Mouse (Mus musculus) common myeloid progenitor, adult 5-6 weeks (primary cell): Measurements from ENCODE around the gene Cgas. TPM values are rescaled to one million over a fixed set of nuclear protein-coding genes. Genes with fewer than 3 reads are reported as not detected.
A peak's percentile ranks its signal among the peaks of the same experiment; 100 is the strongest.
"Not testable (repeated sequence)": the region's sequence is repeated elsewhere in the genome, so short reads cannot be mapped to it uniquely, and the experiment has no call there.

Source experiments
- ATAC-seq: replicated peaks from 2 replicates; pipeline ENCODE4 v1.8.0; 2016; ENCODE audit warnings: low read depth, mild to moderate bottlenecking, moderate TSS enrichment, inconsistent platforms; ENCODE audit not compliant: poor library complexity, severe bottlenecking
- total RNA-seq: library from RNA; stranded (forward); fragments of 200-1000, 187-1606 nt; gene quantifications from 2 replicates; pipeline ENCODE4 v1.2.3, GENCODE M21; 2017

The Cgas gene
- total RNA-seq: 19.8 and 22.1 TPM in 2 replicates

DNA sequence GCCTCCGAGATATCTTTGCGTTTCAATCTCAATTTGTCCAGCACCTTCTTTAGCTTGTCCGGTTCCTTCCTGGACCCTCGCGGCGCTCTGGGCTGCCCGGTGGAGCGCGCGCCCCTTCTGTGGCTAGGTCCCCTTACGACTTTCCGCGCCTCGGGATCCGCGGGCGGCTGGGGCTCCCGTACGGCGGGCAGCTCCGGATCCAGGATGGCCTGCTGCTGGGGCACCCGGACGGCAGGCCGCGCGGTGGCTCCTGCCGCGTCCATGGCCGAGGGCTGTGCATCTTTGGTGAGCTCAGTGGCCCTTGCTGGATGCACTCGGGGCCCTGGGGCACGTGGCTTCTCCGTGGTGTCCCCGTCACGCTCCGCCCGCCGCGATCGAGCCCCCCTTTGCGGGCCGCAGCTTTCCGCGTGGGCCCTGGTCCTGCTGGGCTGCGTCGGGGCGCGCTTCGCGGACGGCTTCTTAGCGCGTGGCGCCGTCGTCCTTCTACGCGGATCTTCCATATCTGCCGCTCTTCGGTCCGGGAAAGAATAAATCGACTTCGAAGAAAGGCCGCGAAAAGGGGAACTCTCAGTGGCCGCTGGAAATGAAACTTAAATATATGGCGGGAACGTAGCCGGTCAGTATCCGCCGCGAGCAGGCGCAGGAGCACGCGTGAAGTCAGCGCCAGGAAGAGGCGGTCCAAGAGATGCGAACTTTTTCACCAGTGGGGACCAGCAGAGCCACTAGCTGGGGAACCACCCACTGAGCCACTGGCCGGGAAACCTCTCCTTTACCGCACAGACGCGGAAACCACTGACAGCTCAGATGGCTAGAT lies at the start of gene Cgas:
Gene Cgas, minus strand, starts transcription at position 659 of the 814 bp plus-strand sequence.
- peak; percentile 83 for ATAC-seq

DNA sequence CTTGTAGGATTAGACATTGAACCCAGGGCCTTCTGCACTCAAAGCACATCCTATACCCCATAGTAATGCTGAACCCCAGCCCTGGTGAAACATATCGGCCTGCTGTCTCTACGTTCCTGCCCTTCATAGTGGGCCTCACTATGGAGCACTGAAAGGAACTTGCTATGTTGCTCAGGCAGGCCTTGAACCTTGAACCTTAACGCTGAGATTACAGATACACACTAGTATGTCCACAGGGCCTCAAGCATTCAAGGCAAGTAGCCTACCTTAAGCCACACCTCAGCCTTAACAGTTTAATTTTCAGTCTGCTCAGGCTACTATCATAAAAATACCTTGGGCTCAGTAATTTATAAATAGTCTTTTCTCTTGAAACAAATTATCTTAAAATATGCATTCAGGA lies 49.2 kb upstream of the Cgas start:
- no peak for ATAC-seq

DNA sequence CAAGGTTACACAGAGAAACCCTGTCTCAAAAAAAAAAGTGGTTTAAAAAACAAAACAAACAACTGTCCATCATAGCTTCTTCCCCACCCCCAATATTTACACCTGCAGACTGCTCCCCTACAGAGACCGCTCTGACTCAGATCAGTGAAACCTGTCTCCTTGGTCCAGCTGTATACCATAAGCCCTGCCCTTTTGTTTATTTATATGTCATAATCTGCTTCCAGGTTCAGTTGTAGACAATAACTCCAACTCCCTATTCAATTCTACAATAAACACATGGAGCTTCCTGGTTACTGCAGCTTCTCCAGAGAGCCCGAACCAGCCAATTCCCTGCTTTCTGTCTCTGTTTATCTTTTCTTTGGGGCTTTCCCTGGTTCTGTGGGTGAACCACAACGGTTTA lies 48.1 kb upstream of the Cgas start:
- ATAC-seq: no peak

DNA sequence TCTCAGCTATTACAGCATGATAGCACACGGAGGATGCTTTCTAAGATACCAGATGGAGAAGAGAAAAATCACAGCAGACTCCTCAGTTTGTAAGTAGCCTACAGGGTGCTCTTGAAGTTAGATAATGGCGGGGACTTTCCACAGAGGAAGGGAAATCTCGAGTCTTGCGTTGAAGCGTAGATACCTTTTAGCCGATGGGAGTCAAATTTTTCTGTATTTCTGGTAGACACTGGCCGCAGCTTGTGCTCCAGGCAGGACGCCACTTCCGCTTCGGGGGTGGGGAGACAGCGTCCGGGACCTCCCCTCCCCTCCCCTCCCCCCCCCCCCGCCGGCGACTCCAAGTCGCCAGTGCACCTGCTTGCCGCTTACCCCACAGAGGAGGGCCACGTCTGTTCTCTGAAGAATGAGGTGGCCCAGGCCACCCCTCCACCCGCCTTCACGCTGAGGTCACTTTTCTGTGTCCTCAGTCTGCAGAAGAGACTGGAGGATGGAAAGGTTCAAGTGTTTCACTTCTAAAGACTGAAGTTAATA lies 45.9 kb upstream of the Cgas start, which contains the start of gene Eef1a1:
Gene Eef1a1, minus strand, starts transcription at position 262 of the 531 bp plus-strand sequence.
- peak; percentile 76 for ATAC-seq

DNA sequence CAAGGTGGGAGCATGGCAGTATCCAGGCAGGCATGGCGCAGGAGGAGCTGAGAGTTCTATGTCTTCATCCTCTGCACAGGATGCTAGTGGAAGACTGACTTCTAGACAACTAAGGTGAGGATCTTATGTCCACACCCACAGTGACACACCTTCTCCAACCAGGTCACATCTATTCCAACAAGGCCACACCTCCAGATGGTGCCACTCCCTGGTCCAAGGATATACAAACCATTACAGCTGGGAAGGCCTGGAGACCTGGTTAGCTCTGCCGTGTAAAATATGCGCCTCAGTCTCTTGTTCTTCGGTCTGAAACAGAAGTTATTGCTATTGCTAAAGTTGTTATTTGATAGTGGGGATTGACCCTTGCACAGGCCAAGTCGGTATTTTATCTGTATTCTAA lies 45.0 kb upstream of the Cgas start:
- ATAC-seq: not testable (repeated sequence)

DNA sequence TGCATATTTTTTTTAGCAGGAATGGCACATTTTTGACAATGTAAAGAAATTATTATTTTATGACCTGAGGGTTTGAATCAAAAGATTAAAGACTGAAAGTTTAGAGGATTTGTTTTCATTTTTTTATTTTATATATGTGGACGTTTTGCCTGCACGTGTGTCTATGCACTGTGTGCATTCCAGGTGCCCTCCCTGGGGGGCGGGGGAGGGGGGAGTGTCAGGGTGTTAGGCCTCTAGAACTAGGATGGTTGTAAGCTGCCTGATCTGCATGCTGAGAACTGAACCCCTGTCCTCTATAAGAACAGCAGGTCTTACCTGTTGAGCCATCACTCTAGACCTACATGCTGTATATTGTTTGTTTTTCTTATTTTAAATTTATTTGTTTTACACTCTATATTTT lies 41.6 kb upstream of the Cgas start:
- ATAC-seq: no peak

DNA sequence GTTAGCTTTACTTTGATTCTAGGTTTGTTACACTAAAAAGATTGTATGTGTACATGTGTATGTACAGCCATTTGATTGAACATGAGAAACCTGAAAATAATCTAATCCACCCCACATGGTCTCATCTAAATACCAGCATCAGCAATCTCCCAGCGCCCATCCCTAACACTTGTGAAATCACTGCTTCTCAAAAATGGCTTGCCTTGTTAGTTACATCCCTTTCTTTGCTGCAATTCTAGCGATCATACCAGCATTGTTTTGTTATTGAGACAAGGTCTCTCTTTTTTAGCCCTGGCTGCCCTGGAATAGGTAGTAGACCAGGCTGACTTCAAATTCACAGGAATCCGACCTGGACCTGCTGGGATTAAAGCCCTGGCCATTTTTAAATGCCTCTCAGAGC lies 39.3 kb upstream of the Cgas start:
- no peak for ATAC-seq

DNA sequence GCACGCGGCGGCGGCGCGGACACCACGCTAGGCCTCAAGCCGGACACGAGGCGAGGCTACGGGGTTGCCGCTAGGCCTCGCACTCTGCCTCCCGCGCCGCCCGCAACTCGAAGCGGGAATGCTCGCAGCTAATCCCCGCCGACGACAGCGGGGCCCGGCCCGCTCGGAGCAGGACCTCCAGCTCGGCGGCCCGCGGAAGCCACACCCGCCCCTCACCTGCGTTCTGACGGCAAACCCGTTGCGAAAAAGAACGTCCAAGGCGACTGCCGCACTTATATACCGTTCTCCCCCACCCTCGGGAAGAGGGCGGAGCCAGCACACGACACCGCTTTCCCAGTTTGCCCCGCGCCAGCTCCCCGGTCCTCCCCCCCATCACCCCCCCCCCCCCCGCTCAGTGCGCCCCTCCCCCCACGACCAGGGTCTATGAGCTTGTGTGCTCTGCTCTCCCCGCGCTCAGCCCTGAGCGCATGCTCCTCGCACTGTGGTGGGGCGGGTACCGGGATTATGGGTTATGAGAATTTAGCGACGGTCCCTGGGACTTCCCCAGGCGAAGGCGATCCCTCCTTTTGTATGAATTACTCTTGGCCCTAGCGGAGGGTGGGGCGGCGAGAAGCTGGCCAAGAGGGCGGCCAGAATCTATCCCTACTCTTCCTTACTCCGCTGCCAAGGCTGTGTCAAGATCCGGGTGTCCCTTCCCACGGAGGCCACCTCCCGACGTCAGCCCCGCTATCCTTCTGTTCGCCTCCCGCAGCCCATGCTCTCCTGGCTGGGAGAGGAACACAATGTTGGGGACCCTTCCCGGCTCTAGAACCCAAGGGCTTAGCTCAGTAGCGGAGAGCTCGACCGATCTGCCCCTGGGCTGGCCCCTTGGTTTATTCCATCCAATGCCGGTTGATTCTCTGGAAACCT lies 38.6 kb upstream of the Cgas start:
- ATAC-seq: peak; percentile 77

DNA sequence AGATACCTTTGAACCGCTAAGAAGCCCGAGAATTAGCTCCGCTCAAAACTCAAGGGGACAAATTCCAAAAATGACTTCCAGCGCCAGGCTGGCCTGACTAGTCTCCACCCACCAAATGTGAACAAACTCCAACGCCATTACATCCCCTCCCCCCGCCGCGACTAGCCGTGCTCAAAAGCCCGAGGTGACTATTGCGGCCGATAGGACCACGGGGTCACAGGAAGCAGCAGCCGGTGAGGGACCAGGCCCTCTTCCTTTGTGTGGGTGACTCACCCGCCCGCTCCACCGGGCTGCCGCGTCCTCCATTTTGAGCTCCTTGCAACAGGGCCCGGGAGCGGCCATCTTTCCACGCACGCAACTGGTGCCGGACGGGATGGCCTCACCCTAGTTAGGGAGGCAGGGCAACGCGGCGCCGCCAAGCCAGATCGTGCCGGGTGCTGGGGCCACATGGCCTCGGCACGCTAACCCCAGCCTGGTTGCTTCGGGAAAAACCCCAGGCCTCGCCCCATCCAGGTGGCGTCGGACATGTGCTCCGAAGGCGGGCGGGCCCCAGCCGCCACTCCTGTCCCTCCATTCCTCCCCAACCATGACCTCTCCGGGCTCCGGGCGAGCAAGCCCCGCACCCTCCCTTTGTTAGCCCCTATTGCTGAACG lies 37.8 kb upstream of the Cgas start:
- ATAC-seq: peak; percentile 23

DNA sequence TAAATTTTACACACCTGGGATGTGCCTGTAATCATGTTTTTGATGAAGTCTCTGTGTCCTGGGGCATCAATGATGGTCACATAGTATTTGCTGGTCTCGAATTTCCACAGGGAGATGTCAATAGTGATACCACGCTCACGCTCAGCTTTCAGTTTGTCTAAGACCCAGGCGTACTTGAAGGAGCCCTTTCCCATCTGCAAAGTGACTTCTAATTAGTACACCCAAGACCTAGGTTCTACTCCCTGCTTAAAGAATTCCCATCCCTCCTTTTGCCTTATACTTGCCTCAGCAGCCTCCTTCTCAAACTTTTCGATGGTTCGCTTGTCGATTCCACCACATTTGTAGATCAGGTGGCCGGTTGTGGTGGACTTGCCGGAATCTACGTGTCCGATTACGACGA lies 37.2 kb upstream of the Cgas start:
- not testable (repeated sequence) for ATAC-seq

DNA sequence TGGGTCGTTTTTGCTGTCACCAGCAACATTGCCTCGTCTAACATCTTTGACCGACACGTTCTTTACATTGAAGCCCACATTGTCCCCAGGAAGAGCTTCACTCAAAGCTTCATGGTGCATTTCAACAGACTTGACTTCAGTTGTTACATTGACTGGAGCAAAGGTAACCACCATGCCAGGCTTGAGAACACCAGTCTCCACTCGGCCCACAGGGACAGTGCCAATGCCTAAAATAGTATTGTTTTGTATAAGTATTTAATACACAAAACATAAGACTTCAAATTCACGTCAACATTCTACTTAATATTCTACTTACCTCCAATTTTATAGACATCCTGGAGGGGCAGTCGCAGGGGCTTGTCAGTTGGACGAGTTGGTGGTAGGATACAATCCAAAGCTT lies 36.3 kb upstream of the Cgas start:
- ATAC-seq: not testable (repeated sequence)

DNA sequence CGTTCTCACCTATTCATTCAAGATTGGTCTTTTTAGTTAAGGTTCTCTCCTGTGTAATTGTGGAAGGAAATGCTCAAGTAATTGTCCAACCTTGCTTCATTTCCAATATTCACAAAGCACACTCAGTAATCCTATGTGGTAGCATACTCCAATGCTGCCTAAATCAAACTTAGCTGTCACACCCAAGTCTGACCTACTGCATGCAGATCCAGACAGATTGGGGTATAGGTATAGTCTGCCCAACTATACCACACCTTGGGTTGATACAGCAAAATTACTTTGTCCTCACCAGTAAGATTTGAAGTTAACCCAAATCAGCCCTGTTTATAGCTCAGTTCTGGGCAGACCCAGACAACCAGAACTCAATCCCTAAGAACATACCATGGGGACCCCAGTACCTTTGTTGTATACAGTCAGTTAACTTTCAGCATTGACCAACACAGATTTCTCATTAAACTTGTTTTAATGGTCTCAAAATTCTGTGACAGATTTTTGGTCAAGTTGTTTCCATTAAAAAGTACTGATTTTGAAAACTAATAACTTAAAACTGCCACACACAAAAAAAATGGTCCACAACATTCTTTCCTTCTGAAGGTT lies 35.1 kb upstream of the Cgas start:
- not testable (repeated sequence) for ATAC-seq

DNA sequence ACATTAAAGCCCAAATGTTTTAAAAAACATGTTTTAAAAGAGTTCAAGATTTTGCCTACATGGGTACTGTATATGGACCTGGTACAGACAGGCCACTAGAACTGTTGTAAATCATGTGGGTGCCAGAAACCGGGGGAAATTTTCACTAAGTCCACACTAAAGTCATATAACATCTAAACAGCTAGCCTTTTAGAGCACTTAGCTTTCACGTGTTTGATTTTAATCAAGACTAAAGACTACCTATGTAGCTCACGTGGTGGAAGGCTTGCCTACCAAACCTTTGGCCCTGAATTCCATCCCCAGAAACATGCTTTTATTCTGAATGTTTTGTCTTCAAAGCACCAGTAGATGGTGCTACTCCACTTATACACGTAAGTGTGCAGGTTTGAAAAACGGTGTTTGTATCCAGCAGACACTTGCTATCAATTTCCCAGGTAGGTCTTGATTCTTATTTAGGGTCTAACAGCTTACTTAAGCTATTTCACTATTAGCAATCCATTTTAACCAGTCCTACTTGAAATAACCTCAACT lies 34.0 kb upstream of the Cgas start:
- ATAC-seq: no peak

DNA sequence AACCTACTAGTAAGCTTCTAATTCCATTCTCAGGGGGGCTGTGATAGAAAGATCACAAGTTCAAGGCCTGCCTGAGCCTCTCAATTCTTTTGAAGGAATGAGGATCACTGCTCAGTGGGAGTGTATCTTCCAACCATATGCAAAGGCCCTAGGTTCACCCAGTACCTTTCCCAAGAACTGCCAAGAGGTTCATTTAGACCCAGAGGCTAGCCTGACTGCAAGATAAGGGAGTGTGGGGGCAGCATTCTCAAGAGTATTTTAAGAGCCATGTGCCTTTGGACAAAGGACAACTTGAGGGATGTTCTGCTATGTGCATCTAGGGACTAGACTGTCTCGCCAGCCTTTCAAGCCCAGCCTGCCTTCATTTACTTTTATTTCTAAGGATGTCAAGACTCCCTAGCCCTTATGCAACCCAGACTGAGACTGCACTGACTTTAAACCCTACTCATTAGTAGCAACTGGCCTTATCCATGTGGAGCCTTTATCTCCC lies 33.5 kb upstream of the Cgas start:
- ATAC-seq: 0 out of 2 replicates have a peak, but pooled peaks have one; percentile 0

DNA sequence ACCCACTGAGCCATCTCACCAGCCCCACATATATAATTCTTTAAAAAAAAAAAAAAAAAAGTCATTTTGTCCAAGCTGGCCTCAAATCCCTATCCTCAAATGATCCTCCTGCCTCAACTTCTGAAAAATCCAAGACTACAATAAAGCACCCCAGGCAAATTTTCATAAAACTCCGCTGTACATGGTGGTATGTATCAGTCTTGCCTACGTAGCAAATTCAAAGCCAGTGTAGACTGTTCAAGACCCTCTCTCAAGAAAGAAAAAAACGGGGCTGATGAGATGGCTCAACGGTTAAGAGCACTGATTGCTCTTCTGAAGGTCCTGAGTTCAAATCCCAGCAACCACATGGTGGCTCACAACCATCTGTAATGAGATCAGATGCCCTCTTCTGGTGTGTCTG lies 32.8 kb upstream of the Cgas start:
- no peak for ATAC-seq

DNA sequence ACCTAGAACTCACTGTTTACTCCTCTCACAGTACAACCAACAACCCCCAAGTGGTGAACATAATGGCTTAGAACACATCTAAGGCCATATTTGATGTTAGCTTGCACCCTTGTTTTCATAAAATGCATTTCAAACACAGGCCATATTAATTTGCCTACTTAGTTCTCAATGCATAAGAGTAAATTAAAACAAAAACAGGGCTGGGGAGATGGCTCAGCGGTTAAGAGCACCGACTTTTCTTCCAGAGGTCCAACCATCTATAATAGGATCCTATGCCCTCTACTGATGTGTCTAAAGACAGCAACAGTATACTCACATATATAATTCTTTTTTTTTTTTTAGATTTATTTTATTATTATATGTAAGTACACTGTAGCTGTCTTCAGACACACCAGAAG lies 32.3 kb upstream of the Cgas start:
- no peak for ATAC-seq

DNA sequence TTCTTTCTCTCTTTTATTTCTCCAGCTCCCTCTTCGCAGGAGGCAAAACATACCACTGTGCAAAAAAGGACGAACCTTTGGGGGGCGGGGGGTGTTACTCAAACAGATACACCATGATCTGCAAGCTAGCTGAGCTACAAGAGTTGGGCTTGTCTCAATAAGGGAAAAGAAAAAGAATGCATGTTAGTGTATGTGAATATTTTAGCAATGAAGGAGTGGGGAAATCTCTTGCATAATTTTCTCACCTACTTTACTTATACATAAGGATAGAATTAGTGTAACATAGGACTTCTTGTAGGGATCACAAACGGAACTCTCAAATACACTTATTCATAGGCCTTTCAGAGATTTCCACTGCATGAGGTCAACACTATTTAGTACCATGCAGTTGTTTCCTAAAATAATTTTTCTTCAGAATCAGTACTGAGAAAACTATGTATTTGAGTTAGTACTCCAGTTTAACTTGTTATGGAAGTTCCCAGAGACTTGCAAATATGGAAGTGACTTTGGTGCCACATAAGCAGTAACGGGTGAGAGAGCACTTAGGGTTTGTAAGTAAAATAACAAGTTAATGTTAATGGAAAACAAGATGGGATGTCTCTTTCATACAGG lies 31.8 kb upstream of the Cgas start:
- no peak for ATAC-seq

DNA sequence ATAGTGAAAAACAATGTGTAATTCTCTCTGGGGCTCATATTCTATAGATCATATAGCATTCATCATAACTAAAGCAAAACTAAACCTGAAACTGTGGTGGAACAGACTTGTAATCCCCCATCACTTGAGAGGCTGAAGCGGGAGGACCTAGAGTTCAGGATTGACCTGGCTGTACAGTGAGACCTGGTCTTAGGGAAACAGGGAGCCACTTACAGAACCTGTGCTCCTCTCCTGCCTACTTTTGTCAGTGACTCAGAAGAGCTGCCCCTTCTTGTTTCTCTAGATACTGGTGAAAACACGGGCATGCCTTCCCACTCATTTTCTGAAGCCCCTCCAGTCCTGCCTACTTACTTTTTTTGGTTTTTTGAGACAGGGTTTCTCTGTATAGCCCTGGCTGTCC lies 31.2 kb upstream of the Cgas start:
- no peak for ATAC-seq

DNA sequence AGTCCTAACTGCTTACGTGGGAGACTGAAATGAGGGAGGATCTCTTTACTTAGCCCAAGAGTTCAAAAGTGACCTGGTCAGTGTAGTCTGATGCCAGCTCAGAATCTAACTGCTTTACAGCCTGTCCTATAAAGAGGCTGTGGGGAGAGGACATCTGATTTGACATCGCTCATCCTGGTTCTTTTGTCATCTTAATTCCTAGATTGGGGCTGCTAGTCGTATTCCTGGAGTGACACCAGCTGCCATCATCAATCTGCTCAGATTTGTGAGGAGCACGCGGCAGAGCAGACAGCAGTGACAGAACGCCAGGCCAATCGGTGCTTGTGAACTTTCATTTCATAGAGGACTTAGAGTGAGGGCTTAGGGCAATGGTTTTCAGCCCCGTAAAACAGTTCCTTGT lies 30.6 kb upstream of the Cgas start:
- ATAC-seq: 0 out of 2 replicates have a peak, but pooled peaks have one; percentile 2
